Mouse (Mus musculus): ENCODE measurements at regions not wholly inside any gene's neighbourhood (a gene's known extent, or its start where the extent isn't known, plus 50 kb on each side); places are given as distances from the start of the nearest gene placed in this dataset.
"Not testable (repeated sequence)": the region's sequence is repeated elsewhere in the genome, so short reads cannot be mapped to it uniquely, and the experiment has no call there.

- DNase-seq (ENCODE audit: low spot score) (no peak), ATAC-seq (replicated peaks; ENCODE audit: low FRiP score) (no peak)
- Histone ChIP-seq H3K4me1 (replicated peaks; ENCODE audit: control insufficient read depth, insufficient read depth, low read length) (no peaks in the 10 kb centered on the region), H3K9me3 (ENCODE audit: control insufficient read depth, low read length) (no peaks in the 10 kb centered on the region), H3K27ac (ENCODE audit: low read depth, low read length) (no peak overlapping the region), H3K4me3 (ENCODE audit: low read depth, low read length) (no peak overlapping the region), H3K27me3 (replicated peaks; ENCODE audit: control insufficient read depth, insufficient read depth, low read length) (no peaks in the 10 kb centered on the region), H3K4me2 (no peak overlapping the region), H3K36me3 (ENCODE audit: control insufficient read depth, insufficient read depth, low read length) (no peaks in the 10 kb centered on the region), H3K9ac (ENCODE audit: low read depth, low read length) (no peak overlapping the region)
- 50% methylated on average over 7 of the region's 7 CpGs for WGBS
Observed at GRCm38 (mm10) chr12:27932382-27933140, 590.2 kb upstream of the Sox11 start.

GRCm38 (mm10) chr12:27928366-27928963, 586.1 kb upstream of the Sox11 start:
- WGBS, result 71% methylated on average over 11 of the region's 11 CpGs
- H3K36me3 ChIP-seq (ENCODE audit: control insufficient read depth, insufficient read depth, low read length), result no peaks in the 10 kb centered on the region
- ATAC-seq (replicated peaks; ENCODE audit: low FRiP score) (no peak), DNase-seq (ENCODE audit: low spot score) (no peak)
- no peak overlapping the region for H3K9ac ChIP-seq (ENCODE audit: low read depth, low read length)
- no peaks in the 10 kb centered on the region for H3K27me3 ChIP-seq (replicated peaks; ENCODE audit: control insufficient read depth, insufficient read depth, low read length)
- no peak overlapping the region for H3K4me3 ChIP-seq (ENCODE audit: low read depth, low read length)
- H3K9me3 ChIP-seq (ENCODE audit: control insufficient read depth, low read length), result no peaks in the 10 kb centered on the region
- H3K4me1 ChIP-seq (replicated peaks; ENCODE audit: control insufficient read depth, insufficient read depth, low read length), result no peaks in the 10 kb centered on the region
- H3K4me2 ChIP-seq, result no peak overlapping the region
- H3K27ac ChIP-seq (ENCODE audit: low read depth, low read length), result no peak overlapping the region

GRCm38 (mm10) chr12:27926730-27927129, 584.4 kb upstream of the Sox11 start:
- WGBS, result 84% methylated on average over 6 of the region's 6 CpGs
- no peaks in the 10 kb centered on the region for H3K9me3 ChIP-seq (ENCODE audit: control insufficient read depth, low read length)
- no peaks in the 10 kb centered on the region for H3K4me1 ChIP-seq (replicated peaks; ENCODE audit: control insufficient read depth, insufficient read depth, low read length)
- no peak overlapping the region for H3K4me2 ChIP-seq
- ATAC-seq (replicated peaks; ENCODE audit: low FRiP score), result no peak
- no peak overlapping the region for H3K27ac ChIP-seq (ENCODE audit: low read depth, low read length)
- no peaks in the 10 kb centered on the region for H3K27me3 ChIP-seq (replicated peaks; ENCODE audit: control insufficient read depth, insufficient read depth, low read length)
- DNase-seq (ENCODE audit: low spot score), result no peak
- H3K36me3 ChIP-seq (ENCODE audit: control insufficient read depth, insufficient read depth, low read length), result no peaks in the 10 kb centered on the region
- H3K4me3 ChIP-seq (ENCODE audit: low read depth, low read length), result no peak overlapping the region
- H3K9ac ChIP-seq (ENCODE audit: low read depth, low read length), result no peak overlapping the region

DNA sequence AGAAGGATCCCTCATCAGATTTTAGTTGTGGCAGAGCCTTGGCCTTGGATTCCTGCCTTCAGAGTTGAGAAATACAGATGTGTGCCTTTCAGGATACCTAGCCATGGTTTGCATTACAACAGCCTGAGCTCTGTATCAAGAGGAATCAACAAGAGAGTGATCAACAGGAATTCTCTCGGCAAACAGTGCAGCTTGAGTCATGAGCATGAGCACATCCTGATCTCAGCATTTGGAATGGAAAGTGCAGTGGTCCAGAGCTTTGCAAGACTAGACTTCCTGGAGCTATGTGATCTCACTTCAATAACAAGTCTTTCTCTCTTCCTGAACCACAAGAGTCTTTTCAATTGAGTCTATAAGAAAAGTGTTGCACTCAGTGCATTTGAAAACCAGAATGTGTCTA, 578.2 kb upstream of the Sox11 start:
- no peaks in the 10 kb centered on the region for H3K27me3 ChIP-seq (replicated peaks; ENCODE audit: control insufficient read depth, insufficient read depth, low read length)
- 81% methylated on average over 1 of the region's 1 CpGs for WGBS
- no peak for DNase-seq (ENCODE audit: low spot score)
- no peaks in the 10 kb centered on the region for H3K4me1 ChIP-seq (replicated peaks; ENCODE audit: control insufficient read depth, insufficient read depth, low read length)
- ATAC-seq (replicated peaks; ENCODE audit: low FRiP score), result no peak
- H3K9ac ChIP-seq (ENCODE audit: low read depth, low read length), result no peak overlapping the region
- H3K9me3 ChIP-seq (ENCODE audit: control insufficient read depth, low read length), result no peaks in the 10 kb centered on the region
- no peaks in the 10 kb centered on the region for H3K36me3 ChIP-seq (ENCODE audit: control insufficient read depth, insufficient read depth, low read length)
- H3K27ac ChIP-seq (ENCODE audit: low read depth, low read length), result no peak overlapping the region
- H3K4me3 ChIP-seq (ENCODE audit: low read depth, low read length), result no peak overlapping the region
- no peak overlapping the region for H3K4me2 ChIP-seq

- Histone ChIP-seq H3K9me3 (ENCODE audit: control insufficient read depth, low read length) (no peaks in the 10 kb centered on the region), H3K27me3 (replicated peaks; ENCODE audit: control insufficient read depth, insufficient read depth, low read length) (no peaks in the 10 kb centered on the region), H3K9ac (ENCODE audit: low read depth, low read length) (no peak overlapping the region), H3K4me1 (replicated peaks; ENCODE audit: control insufficient read depth, insufficient read depth, low read length) (no peaks in the 10 kb centered on the region), H3K4me3 (ENCODE audit: low read depth, low read length) (no peak overlapping the region), H3K36me3 (ENCODE audit: control insufficient read depth, insufficient read depth, low read length) (no peaks in the 10 kb centered on the region), H3K4me2 (no peak overlapping the region), H3K27ac (ENCODE audit: low read depth, low read length) (no peak overlapping the region)
- ATAC-seq (replicated peaks; ENCODE audit: low FRiP score), result no peak
- DNase-seq (ENCODE audit: low spot score), result no peak
- WGBS, result 64% methylated on average over 3 of the region's 3 CpGs
Observed at GRCm38 (mm10) chr12:27916401-27916920, 574.1 kb upstream of the Sox11 start.

DNA sequence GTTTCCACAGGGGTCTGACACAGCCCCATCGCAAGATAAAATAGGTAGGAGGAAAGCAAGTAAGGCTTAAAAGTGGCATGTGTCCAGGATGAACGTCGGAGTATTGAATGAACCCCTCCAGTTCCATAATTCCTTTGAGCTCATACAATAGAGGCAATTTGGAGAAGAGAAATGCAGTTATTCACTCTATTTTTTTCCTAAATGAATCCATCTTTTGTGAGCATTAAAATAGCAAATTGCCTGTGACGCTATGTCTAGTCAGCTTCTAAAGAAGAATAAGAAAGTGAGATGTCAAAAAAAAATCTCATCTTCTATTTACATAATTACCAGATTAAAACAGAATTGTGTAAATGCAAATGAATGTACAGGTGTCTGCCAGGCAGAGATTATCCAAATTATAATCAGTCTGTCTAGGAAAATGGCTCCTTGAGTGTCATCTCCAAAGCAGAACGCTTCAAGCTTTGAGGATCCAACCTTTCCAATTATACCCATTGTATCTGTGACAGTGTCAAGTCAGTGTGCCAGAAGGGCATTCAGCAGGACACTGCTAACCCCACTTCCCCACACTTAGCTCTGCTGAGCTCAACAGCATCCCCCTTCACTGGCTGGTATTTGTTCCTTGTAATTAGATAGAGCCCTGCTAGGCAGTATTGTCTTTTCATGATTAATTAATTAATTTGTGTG, 567.2 kb upstream of the Sox11 start:
- Histone ChIP-seq H3K27me3 (replicated peaks; ENCODE audit: control insufficient read depth, insufficient read depth, low read length) (no peaks in the 10 kb centered on the region), H3K27ac (ENCODE audit: low read depth, low read length) (no peak overlapping the region), H3K4me3 (ENCODE audit: low read depth, low read length) (no peak overlapping the region), H3K36me3 (ENCODE audit: control insufficient read depth, insufficient read depth, low read length) (no peaks in the 10 kb centered on the region), H3K9ac (ENCODE audit: low read depth, low read length) (no peak overlapping the region), H3K9me3 (ENCODE audit: control insufficient read depth, low read length) (no peaks in the 10 kb centered on the region), H3K4me1 (replicated peaks; ENCODE audit: control insufficient read depth, insufficient read depth, low read length) (no peaks in the 10 kb centered on the region), H3K4me2 (no peak overlapping the region)
- DNase-seq (ENCODE audit: low spot score) (no peak), ATAC-seq (replicated peaks; ENCODE audit: low FRiP score) (no peak)
- 85% methylated on average over 5 of the region's 5 CpGs for WGBS

- H3K36me3 ChIP-seq (ENCODE audit: control insufficient read depth, insufficient read depth, low read length); H3K4me3 ChIP-seq (ENCODE audit: low read depth, low read length); ATAC-seq (replicated peaks; ENCODE audit: low FRiP score); H3K27ac ChIP-seq (ENCODE audit: low read depth, low read length); DNase-seq (ENCODE audit: low spot score); H3K9me3 ChIP-seq (ENCODE audit: control insufficient read depth, low read length); H3K27me3 ChIP-seq (replicated peaks; ENCODE audit: control insufficient read depth, insufficient read depth, low read length); H3K4me1 ChIP-seq (replicated peaks; ENCODE audit: control insufficient read depth, insufficient read depth, low read length); H3K9ac ChIP-seq (ENCODE audit: low read depth, low read length); H3K4me2 ChIP-seq: not testable (repeated sequence)
Observed at GRCm38 (mm10) chr12:27896682-27897081, 554.3 kb upstream of the Sox11 start.

DNA sequence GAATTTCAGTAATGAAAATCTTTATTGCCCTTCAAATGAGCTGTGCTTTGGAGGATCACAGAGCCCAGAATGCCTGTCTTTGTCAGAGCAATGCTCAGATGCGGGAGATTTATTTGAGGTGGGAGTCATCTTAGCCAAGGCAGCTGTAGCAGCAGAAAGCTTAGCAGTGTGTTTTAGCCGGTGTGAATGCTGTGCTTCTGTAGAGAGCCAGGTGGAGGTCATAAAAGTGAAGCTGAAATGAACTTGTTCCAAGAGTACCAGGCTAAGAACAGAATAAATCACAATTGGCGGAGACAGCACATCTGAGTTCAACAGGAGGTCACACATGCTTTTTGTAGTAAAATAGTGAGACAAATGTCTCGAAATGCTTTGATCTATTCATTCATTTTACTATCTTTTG, 539.3 kb upstream of the Sox11 start:
- H3K4me3 ChIP-seq (ENCODE audit: low read depth, low read length), result no peak overlapping the region
- no peak for DNase-seq (ENCODE audit: low spot score)
- WGBS, result 62% methylated on average over 4 of the region's 4 CpGs
- H3K9me3 ChIP-seq (ENCODE audit: control insufficient read depth, low read length), result no peaks in the 10 kb centered on the region
- no peak overlapping the region for H3K4me2 ChIP-seq
- H3K4me1 ChIP-seq (replicated peaks; ENCODE audit: control insufficient read depth, insufficient read depth, low read length), result no peaks in the 10 kb centered on the region
- no peaks in the 10 kb centered on the region for H3K36me3 ChIP-seq (ENCODE audit: control insufficient read depth, insufficient read depth, low read length)
- no peaks in the 10 kb centered on the region for H3K27me3 ChIP-seq (replicated peaks; ENCODE audit: control insufficient read depth, insufficient read depth, low read length)
- H3K9ac ChIP-seq (ENCODE audit: low read depth, low read length), result no peak overlapping the region
- ATAC-seq (replicated peaks; ENCODE audit: low FRiP score), result no peak
- no peak overlapping the region for H3K27ac ChIP-seq (ENCODE audit: low read depth, low read length)

Data from liver, embryonic 11.5 days (tissue).